Mouse (Mus musculus): ENCODE data around the gene Brip1.

Gene Brip1

GRCm38 (mm10) chr11:86106596-86106995 is 94.4 kb downstream of the Brip1 start:
- DNase-seq, result peak; percentile 19

- DNase-seq, result no peak
Observed at GRCm38 (mm10) chr11:86101191-86101590, 99.8 kb downstream of the Brip1 start.

GRCm38 (mm10) chr11:86099341-86099740 is 101.7 kb downstream of the Brip1 start:
- no peak for DNase-seq

GRCm38 (mm10) chr11:86088815-86089214 is 112.2 kb downstream of the Brip1 start:
- no peak for DNase-seq

- no peak for DNase-seq
Observed at GRCm38 (mm10) chr11:86084522-86084921, 116.5 kb downstream of the Brip1 start.

GRCm38 (mm10) chr11:86078025-86078424 is 123.0 kb downstream of the Brip1 start:
- DNase-seq, result no peak

- DNase-seq, result no peak
Observed at GRCm38 (mm10) chr11:86076966-86077365, 124.0 kb downstream of the Brip1 start.

GRCm38 (mm10) chr11:86076403-86076802 is 124.6 kb downstream of the Brip1 start:
- no peak for DNase-seq

GRCm38 (mm10) chr11:86075371-86075770 is 125.6 kb downstream of the Brip1 start:
- DNase-seq, result no peak

- DNase-seq, result no peak
Observed at GRCm38 (mm10) chr11:86068651-86069050, 132.3 kb downstream of the Brip1 start.

- no peak for DNase-seq
Observed at GRCm38 (mm10) chr11:86067154-86067553, 133.8 kb downstream of the Brip1 start.

GRCm38 (mm10) chr11:86064881-86065280 is 136.1 kb downstream of the Brip1 start:
- no peak for DNase-seq

- no peak for DNase-seq
Observed at GRCm38 (mm10) chr11:86061243-86061642, 139.8 kb downstream of the Brip1 start.

GRCm38 (mm10) chr11:86059123-86059522 is 141.9 kb downstream of the Brip1 start:
- no peak for DNase-seq

- no peak for DNase-seq
Observed at GRCm38 (mm10) chr11:86055806-86056205, 145.2 kb downstream of the Brip1 start.

- no peak for DNase-seq
Observed at GRCm38 (mm10) chr11:86051383-86051782, 149.6 kb downstream of the Brip1 start.

GRCm38 (mm10) chr11:86050430-86051280 is 150.3 kb downstream of the Brip1 start:
- no peak for DNase-seq

- DNase-seq, result no peak
Observed at GRCm38 (mm10) chr11:86039994-86040393, 161.0 kb downstream of the Brip1 start.

- no peak for DNase-seq
Observed at GRCm38 (mm10) chr11:86039355-86039754, 161.6 kb downstream of the Brip1 start.

- no peak for DNase-seq
Observed at GRCm38 (mm10) chr11:86038701-86039100, 162.3 kb downstream of the Brip1 start.

- DNase-seq, result no peak
Observed at GRCm38 (mm10) chr11:86032910-86033309, 168.1 kb downstream of the Brip1 start.

GRCm38 (mm10) chr11:86028034-86028433 is 173.0 kb downstream of the Brip1 start:
- no peak for DNase-seq

- DNase-seq, result no peak
Observed at GRCm38 (mm10) chr11:86026556-86027194, 174.3 kb downstream of the Brip1 start.

- no peak for DNase-seq
Observed at GRCm38 (mm10) chr11:86022439-86022838, 178.6 kb downstream of the Brip1 start.

Measured in right cerebral cortex, postnatal 4 days (tissue).